Mouse (Mus musculus): ENCODE measurements around the gene Rpf1.

The Rpf1 gene

GRCm38 (mm10) chr3:146500003-146500809 lies 21.0 kb downstream of the Rpf1 start:
- peak; percentile 41 to 48 for DNase-seq (ENCODE audit: low spot score in 2 of 2)

- DNase-seq (ENCODE audit: low spot score in 2 of 2) = peak; percentile 80 to 88
Observed at GRCm38 (mm10) chr3:146499431-146500002, 21.7 kb downstream of the Rpf1 start, which contains the start of the genes Spata1 and Gng5. Spata1 (minus strand) TSS chr3:146499753. Gng5 (plus strand) TSS chr3:146499807.

- DNase-seq (ENCODE audit: low spot score in 2 of 2) = no peak
Observed at GRCm38 (mm10) chr3:146498989-146499388, 22.2 kb downstream of the Rpf1 start.

DNA sequence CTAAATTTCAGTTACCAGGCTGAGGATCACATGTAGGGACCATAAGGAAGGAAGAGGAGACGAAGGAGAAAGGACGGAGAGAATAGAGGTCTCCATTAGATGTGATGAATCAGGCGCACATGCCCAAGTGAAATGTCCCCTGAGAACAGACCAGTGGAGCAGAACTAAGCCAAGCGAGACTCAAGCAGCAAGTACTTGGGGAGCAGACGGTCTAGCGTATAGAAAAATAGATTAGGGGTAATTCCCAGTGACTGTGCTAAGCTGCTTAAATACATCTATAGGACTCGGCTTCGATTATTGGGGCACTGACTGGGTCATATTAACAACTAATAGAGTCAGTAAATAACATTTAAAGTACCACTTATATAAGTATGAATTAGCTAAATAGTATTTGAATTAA lies 26.3 kb downstream of the Rpf1 start:
- DNase-seq (ENCODE audit: low spot score in 2 of 2) = no peak

- no peak for DNase-seq (ENCODE audit: low spot score in 2 of 2)
Observed at GRCm38 (mm10) chr3:146486464-146486863, 34.8 kb downstream of the Rpf1 start.

DNA sequence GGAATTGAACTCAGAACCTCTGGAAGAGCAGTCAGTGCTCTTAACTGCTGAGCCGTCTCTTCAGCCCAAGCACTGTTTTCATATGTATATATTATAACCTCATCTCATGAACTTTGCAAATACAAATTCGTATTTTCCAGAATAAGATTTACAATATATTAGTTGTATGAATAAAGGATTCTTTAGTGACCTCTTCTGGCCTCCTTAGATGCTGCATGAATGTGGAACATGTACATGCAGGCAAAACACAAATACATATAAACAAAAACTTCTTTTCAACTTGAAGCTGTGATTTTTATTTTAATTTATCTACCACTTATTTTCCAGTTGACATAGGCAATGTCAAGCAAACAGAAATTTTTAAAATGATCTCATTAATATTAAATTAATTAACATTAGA lies 39.2 kb downstream of the Rpf1 start:
- no peak for DNase-seq (ENCODE audit: low spot score in 2 of 2)

GRCm38 (mm10) chr3:146474428-146474827 lies 46.8 kb downstream of the Rpf1 start:
- DNase-seq (ENCODE audit: low spot score in 2 of 2) = no peak

GRCm38 (mm10) chr3:146473741-146474140 lies 47.5 kb downstream of the Rpf1 start:
- DNase-seq (ENCODE audit: low spot score in 2 of 2) = no peak

DNA sequence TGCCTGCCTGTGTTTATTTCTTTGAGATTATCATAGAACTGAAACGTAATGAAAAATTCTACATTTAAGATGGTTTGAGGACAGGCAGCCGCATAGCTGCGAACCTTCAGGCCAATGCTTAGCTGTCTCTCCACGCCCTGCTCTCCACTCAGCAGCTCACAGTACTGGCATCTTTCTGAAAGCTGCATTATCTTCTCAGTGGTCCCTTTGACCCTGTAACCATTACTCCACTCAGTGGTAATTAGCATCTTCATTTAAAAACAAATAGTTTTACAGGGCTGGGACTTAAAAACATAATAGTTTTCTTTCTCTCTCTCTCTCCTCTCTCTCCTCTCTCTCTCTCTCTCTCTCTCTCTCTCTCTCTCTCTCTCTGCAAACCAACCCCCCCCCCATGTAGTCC lies 48.6 kb downstream of the Rpf1 start:
- DNase-seq (ENCODE audit: low spot score in 2 of 2) = no peak

DNA sequence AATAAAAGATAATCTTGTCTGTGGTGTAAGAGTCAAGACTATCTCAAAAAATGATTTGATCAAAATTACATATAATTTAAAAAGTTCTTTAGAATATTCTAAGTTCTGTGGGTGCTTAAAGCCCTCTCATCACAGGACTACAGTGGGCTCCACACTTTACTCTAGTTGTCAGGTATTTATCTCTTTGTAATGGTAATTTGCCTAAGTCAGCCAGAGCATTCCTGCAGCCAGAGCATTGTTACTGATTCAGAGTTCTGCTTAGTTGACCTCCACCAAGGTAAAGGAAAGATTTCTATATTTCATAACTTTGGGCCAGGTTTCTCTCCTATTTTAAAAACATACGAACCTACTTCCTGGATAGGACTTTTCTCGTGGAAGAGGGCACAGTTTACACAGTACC lies 52.0 kb downstream of the Rpf1 start:
- no peak for DNase-seq (ENCODE audit: low spot score in 2 of 2)

DNA sequence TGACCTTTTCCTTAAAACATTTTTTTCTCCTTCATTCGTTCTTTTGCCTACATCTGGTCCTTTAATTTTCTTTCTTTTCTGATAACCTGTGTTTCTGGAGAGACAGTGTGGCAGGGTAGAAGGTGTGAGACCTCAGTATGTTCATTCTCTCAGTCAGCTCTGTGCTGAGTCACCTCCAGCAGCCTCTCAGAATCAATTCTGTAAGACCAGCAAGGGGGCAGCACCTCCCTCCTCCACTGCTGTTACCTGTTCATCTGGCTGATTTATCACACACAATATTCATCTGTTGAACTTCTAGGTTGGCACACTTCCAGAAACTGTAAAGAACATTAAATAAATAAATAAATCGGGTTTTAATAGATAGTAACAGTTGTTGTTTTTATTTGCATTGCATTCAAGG lies 58.3 kb downstream of the Rpf1 start:
- DNase-seq (ENCODE audit: low spot score in 2 of 2) = no peak
